Mouse (Mus musculus) embryo, embryonic 11.5 days (tissue): ENCODE measurements around the gene Gramd4.
"Not testable (repeated sequence)": the region's sequence is repeated elsewhere in the genome, so short reads cannot be mapped to it uniquely, and the experiment has no call there.

Source experiments
- DNase-seq: peaks from one replicate; pipeline ENCODE4 v3.0.0-alpha.2; 2012; ENCODE audit warnings: low read depth, low spot score

The Gramd4 gene

GRCm38 (mm10) chr15:86089091-86089744 is 31.7 kb downstream of the Gramd4 start:
- no peak for DNase-seq

DNA sequence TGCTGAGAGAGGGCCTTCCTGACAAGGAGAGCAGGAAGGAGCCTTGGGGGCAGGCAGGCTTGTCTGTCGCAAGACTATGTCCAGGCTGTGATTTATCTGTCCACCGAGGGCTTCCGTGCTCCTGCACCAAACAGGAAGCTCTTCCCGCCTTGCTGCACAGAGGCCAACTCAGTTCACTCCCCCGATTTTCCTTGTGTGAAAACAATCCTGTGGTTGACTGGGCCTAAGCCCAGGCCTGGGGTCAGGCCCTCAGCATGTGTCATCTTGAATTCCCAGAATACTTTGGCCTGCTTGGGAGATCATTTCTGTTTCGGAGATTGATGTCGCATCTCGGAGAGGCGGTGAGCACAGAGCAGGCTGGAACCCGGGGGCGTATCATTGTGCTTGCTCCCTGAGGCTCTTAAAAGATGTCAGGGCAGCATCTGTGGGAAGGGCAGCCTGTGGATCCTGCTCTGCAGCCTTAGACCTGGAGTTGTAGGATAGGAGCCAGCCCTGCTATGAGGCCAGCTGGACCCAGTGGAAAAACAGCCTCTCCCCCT is 32.6 kb downstream of the Gramd4 start:
- peak; percentile 36 for DNase-seq

DNA sequence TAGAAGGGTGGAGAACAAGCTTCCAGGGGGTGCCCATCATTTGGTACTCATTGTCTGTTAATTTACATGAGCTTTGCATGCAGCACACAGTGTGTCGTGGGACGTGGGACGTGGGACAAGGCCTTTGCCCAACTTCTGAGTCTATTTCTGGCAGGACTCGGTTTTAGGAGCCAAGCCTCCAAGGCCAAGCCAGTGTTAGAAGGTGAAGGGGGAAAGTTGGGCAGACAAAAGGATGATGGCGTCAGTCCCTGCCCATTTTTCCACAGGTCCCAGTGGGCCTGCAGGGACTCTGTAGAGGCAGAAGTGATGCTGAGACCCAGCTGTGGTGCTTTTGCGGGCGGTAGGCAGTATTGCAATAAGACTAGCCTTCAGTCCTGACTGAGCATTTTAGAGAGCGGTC is 33.1 kb downstream of the Gramd4 start:
- DNase-seq, result no peak

DNA sequence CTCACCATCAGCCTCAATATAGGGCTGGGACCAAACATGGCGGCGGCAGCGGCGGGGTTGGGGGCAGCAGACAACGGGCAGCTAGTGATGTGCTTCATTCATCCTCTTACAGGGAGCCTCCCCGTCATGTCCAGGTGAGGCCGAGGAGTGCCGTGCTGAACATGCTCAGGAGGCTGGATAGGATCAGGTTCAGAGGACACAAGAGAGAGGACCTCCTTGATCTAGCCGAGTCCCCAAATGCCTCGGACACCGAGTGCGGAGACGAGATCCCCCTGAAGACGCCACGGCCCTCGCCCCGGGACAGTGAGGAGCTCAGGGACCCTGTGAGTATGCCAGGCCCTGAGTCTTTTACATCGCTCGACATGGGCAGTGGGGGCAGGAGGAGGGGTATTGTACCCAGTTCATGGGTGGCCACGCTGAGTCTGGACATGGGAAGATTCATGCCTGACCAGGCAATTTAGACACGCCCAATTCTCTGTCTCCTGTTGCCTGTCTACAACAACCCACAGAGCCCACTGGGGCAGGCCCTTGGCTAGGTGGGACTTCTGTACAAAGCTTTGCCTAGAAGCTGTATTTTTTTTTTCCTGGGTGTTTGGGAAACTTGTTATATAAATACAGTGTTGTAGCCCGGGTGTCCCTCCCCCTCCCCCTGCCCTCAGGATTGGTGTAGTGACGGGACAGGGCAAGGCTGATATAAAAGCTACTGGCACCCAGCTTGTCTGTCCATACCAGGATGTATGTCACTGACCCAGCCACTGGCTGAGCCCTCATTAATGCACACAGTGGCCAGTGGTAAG is 33.9 kb downstream of the Gramd4 start:
- no peak for DNase-seq

DNA sequence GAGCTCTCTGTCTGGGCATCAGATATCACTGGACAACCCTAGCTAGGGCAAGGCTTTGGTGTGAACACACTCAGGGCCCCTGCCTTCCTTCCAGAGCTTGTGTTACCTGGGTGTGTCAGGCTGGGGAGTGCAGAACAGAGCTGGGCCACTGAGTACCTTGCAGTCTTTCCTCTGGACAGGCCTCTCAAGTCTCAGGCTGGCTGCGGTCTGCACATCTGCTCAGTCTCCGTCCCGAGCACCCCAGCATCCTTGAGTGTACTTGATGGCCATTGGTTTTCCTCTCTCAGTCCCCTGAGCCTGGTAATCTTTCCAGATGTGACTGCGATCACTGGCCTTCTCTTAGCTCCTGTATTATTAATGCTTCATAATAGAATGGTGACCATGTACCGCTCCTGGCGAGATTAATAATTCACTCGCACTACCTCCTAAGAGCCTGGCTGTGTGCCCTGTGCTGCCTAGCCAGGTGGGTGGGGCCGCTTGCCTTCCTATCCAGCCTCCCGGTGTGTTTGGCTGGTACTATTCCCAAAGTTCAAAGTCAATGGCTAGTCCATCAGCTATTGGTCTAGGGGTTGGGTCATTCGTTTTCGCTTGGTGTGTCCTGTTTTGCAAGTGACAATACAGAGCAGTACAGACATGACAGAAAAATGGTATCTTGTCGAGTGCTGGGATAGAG is 34.6 kb downstream of the Gramd4 start:
- DNase-seq, result no peak

DNA sequence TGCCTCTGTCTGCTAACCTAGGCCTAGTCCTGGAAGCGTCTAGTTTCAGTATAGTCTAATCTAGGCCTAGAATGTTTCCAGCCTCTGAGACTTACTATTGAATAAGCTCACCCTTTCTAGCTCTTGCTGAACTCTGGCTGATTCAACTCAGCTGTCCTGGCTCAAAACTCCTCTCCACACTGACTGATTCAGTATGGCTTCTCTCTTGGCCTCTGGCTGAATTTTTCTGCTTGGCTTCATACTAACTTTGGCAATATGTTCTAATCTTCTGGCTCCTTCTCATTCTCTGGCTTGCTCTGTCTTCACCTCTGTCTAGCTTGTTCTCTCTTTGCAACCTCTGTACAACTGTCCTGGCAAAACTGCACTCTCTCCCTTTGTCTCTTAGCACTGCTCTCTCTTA is 35.7 kb downstream of the Gramd4 start:
- DNase-seq, result no peak

- DNase-seq, result no peak
These were observed 37.0 kb downstream of the Gramd4 start for GRCm38 (mm10) chr15:86094324-86095121.

GRCm38 (mm10) chr15:86095722-86096603 is 38.5 kb downstream of the Gramd4 start:
- DNase-seq, result no peak

- DNase-seq, result not testable (repeated sequence)
These were observed 39.1 kb downstream of the Gramd4 start for GRCm38 (mm10) chr15:86096604-86097020.

GRCm38 (mm10) chr15:86097871-86098270 is 40.4 kb downstream of the Gramd4 start:
- no peak for DNase-seq

DNA sequence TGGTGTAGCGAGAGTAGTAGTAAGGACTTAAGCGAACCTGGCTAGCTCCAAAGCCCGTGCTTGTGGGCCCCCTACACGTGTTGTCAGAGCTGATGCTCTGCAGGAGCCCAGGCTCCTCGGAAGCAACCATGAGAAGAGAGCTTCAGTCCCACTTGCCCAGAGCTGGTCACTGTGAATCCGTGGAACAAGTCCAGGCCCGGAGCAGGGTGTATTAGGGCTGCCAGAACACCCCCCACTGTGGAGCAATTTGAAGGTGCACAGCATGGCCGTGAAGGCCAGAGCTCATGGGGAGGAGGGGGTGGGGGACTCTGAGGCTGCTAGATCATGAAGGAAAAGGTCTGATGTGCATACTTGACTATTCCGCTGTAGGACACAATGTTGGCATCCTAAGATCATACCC is 44.1 kb downstream of the Gramd4 start:
- no peak for DNase-seq

DNA sequence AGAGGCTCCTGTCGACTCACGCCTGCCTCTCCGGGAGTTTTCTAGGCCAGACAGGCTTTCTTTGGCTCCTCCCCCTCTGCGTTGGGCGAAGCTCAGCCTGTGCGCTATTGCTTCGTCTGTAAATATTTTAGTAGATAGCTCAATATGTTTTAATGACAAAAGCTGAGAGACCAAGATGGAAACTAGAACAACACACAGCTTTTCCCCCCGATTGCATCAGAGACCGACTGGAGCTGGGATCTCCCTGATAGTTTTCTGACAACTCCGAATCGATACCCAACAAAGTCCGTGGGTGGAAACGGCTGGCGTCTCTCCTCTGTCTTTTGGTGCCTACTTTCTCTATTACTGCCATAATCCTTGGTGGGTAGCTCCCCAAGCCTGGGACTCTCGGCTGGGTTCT is 44.8 kb downstream of the Gramd4 start:
- DNase-seq, result no peak

GRCm38 (mm10) chr15:86104401-86105344 is 47.2 kb downstream of the Gramd4 start:
- DNase-seq, result no peak

DNA sequence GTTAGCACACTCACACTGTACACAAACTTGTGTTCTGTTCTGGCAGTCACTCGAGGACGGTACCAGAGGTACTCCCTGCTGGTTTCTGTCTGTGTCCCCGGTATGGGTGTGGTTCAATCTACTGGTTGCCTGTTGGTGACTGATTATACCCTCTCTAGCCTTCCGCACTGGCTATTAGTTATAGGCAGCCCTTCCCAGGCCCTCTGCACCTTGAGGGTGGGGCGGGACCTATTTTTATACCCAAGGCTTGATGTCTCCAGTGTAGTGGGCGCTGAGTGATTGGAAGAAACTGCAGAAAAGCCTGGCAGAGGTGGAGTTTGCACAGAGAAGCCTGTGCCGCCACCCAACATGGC is 47.8 kb downstream of the Gramd4 start:
- DNase-seq, result no peak

GRCm38 (mm10) chr15:86105751-86106150 is 48.3 kb downstream of the Gramd4 start:
- DNase-seq, result no peak

GRCm38 (mm10) chr15:86107831-86108471 is 50.5 kb downstream of the Gramd4 start:
- DNase-seq, result no peak

DNA sequence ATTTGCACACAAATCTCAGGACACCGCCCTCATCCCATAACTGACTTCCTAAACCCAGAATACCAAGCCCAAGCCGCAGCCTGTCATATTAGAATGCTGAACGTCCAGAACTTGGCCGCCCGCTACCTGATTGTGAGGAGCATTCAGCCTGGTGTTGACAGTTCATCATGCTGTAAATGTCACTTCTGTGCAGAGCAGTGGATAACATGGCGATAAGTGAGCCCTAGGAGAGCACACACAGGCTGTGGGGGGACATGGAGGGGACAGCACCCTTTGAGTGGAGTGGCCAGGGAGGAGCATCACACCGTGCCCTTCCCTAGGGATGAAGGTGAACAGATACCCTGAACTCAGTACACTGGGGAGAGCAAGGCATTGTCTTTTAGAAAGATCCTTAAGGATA is 51.8 kb downstream of the Gramd4 start:
- no peak for DNase-seq

GRCm38 (mm10) chr15:86109650-86110211 is 52.2 kb downstream of the Gramd4 start:
- no peak for DNase-seq
